Mouse (Mus musculus): ENCODE measurements around the gene Ptprt. TPM values are rescaled to one million over a fixed set of nuclear protein-coding genes. Genes with fewer than 3 reads are reported as not detected.

The Ptprt gene
- polyA plus RNA-seq, 1 experiment from 2014 or later, result 0.87 TPM

GRCm38 (mm10) chr2:161499097-161499899 lies 1161.6 kb downstream of the Ptprt start:
- Histone ChIP-seq H3K27ac (peak overlapping the region; percentile 51; the same call in 1 of the 2 replicates), H3K4me1 (peaks cover 18% of the 10 kb centered on the region), H3K36me3 (replicated peaks) (no peaks in the 10 kb centered on the region), H3K27me3 (ENCODE audit: poor library complexity, severe bottlenecking) (no peaks in the 10 kb centered on the region), H3K9me3 (no peaks in the 10 kb centered on the region), H3K4me3 (peak overlapping the region; percentile 48)
- 10% methylated on average over 13 of the region's 13 CpGs for WGBS
- peak; percentile 21 for DNase-seq (ENCODE audit: extremely low spot score, low spot score)

DNA sequence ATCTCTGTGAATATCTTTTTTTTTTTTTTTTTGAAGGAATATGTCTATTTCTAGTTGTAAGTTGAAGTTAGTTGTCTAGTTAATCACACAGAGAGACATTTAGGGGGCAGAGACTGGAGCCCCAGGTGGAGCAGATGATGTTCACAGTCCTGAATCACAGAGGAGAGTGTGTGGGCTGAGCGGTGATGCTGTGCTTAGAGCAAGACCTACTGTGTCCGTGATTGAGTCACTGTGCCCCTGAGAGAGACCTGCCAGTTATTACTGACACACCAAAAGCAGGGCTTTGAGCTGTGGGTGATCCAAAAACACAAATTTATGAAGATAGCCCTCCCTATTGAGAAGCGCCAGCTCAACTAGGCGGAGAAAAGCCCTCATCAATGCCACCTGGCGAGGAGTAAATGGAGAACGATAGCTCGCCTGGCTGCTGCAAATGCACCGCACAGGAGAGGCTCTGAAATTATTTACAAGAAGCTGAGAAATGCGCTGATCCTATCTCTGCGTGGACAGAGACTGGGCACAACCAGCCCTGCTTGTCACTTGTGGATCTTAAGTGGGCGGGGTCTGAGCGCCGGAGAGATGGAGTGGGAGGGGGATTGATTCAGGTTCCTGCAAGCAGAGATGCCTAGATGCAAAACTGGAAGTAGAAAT lies 1162.4 kb downstream of the Ptprt start:
- peaks cover 18% of the 10 kb centered on the region for H3K4me1 ChIP-seq
- H3K27me3 ChIP-seq (ENCODE audit: poor library complexity, severe bottlenecking), result no peaks in the 10 kb centered on the region
- peak overlapping the region; percentile 51; the same call in 1 of the 2 replicates for H3K27ac ChIP-seq
- 21% methylated on average over 13 of the region's 13 CpGs for WGBS
- H3K36me3 ChIP-seq (replicated peaks), result no peaks in the 10 kb centered on the region
- H3K4me3 ChIP-seq, result peak overlapping the region; percentile 48
- H3K9me3 ChIP-seq, result no peaks in the 10 kb centered on the region
- DNase-seq (ENCODE audit: extremely low spot score, low spot score), result no peak

GRCm38 (mm10) chr2:161481741-161482140 lies 1179.2 kb downstream of the Ptprt start:
- Histone ChIP-seq H3K9me3 (no peaks in the 10 kb centered on the region), H3K36me3 (replicated peaks) (no peaks in the 10 kb centered on the region), H3K4me3 (no peak overlapping the region), H3K27ac (no peak overlapping the region), H3K4me1 (no peaks in the 10 kb centered on the region), H3K27me3 (ENCODE audit: poor library complexity, severe bottlenecking) (no peaks in the 10 kb centered on the region)
- no peak for DNase-seq (ENCODE audit: extremely low spot score, low spot score)
- 94% methylated on average over 1 of the region's 1 CpGs for WGBS

GRCm38 (mm10) chr2:161480445-161480844 lies 1180.5 kb downstream of the Ptprt start:
- Histone ChIP-seq H3K4me1 (no peaks in the 10 kb centered on the region), H3K9me3 (no peaks in the 10 kb centered on the region), H3K27ac (no peak overlapping the region), H3K36me3 (replicated peaks) (no peaks in the 10 kb centered on the region), H3K27me3 (ENCODE audit: poor library complexity, severe bottlenecking) (no peaks in the 10 kb centered on the region), H3K4me3 (no peak overlapping the region)
- DNase-seq (ENCODE audit: extremely low spot score, low spot score), result no peak
